13 mouse cellular contexts compared by ENCODE assay signal in genomic region chr13:99967013-99967678, GRCm38 (mm10). TPM values are rescaled to one million over a fixed set of nuclear protein-coding genes. Genes with fewer than 3 reads are reported as not detected.
DNase-seq lines count a peak whose midpoint lies in the region; ATAC-seq and TF ChIP-seq lines count a peak whose summit lies in the region.
"Had no signal": no experiment of that assay in that cellular context is flagged by ENCODE, and none has a peak within 500 bp of the region (broad histone marks: within the 10 kb centered on the region; RNA-seq: fewer than 3 reads in every experiment).

No protein-coding gene starts in this region.

- H3K36me3 ChIP-seq in lung, postnatal 0 days (ENCODE audit: insufficient read depth, low read length), result no peaks in the 10 kb centered on the region
- H3K36me3 ChIP-seq in liver, embryonic 12.5 days, result 0 out of 2 replicates have a peak, but pooled peaks cover 9% of the 10 kb centered on the region
- H3K36me3 ChIP-seq in intestine, postnatal 0 days (ENCODE audit: control insufficient read depth, insufficient read depth), result peaks cover 19% of the 10 kb centered on the region
- H3K36me3 ChIP-seq: intestine, embryonic 15.5 days had no signal

- 76% methylated on average over 11 of the region's 11 CpGs for WGBS in lung, postnatal 0 days
- WGBS in liver, embryonic 12.5 days (ENCODE audit: insufficient replicate concordance), result 77% methylated on average over 11 of the region's 11 CpGs
- WGBS in intestine, postnatal 0 days, result 90% methylated on average over 11 of the region's 11 CpGs

- no peaks in the 10 kb centered on the region for H3K27me3 ChIP-seq in lung, postnatal 0 days (replicated peaks; ENCODE audit: insufficient read depth, low read length)
- no peaks in the 10 kb centered on the region for H3K27me3 ChIP-seq in liver, embryonic 12.5 days (replicated peaks)
- no peaks in the 10 kb centered on the region for H3K27me3 ChIP-seq in intestine, postnatal 0 days (replicated peaks; ENCODE audit: control insufficient read depth, insufficient read depth, low read length)
- H3K27me3 ChIP-seq: intestine, embryonic 15.5 days had no signal

- no peak for ATAC-seq in lung, postnatal 0 days
- ATAC-seq in liver, embryonic 12.5 days, result no peak
- no peak for ATAC-seq in intestine, postnatal 0 days
- ATAC-seq: intestine, embryonic 15.5 days had no signal

- no peak for TF ChIP-seq CTCF in lung, postnatal 0 days (IDR thresholded peaks at IDR 0.05)
- no peak for TF ChIP-seq CTCF in intestine, postnatal 0 days (IDR thresholded peaks at IDR 0.05; ENCODE audit: low read depth)

- no peak overlapping the region for H3K9ac ChIP-seq in lung, postnatal 0 days (replicated peaks; ENCODE audit: low read depth)
- no peak overlapping the region for H3K9ac ChIP-seq in liver, embryonic 12.5 days
- H3K9ac ChIP-seq in intestine, postnatal 0 days (ENCODE audit: low read depth, low read length), result no peak overlapping the region
- H3K9ac ChIP-seq: intestine, embryonic 15.5 days had no signal

- no peak overlapping the region for H3K4me2 ChIP-seq in lung, postnatal 0 days (replicated peaks; ENCODE audit: low read depth, low read length)
- H3K4me2 ChIP-seq in liver, embryonic 12.5 days, result no peak overlapping the region
- no peak overlapping the region for H3K4me2 ChIP-seq in intestine, postnatal 0 days (replicated peaks; ENCODE audit: low read depth)
- H3K4me2 ChIP-seq: intestine, embryonic 15.5 days had no signal

- DNase-seq in heart, adult 11 months, result peak; percentile 58
- DNase-seq in heart, adult 18-20 months, result no peak
- peak; percentile 23 for DNase-seq in lung, postnatal 0 days (ENCODE audit: low spot score)
- no peak for DNase-seq in lung, postnatal 4 days
- peak; percentile 34 for DNase-seq in brain, embryonic 18.5 days (ENCODE audit: low read depth, low spot score)
- peak; percentile 20 to 56 for DNase-seq in layer of hippocampus, postnatal 14 days (ENCODE audit: low spot score in 2 of 2)
- DNase-seq: adrenal gland, postnatal 10 days; cerebellum, postnatal 36 days; heart, postnatal 10 days; kidney, postnatal 36 days had no signal

- no peak overlapping the region for H3K4me3 ChIP-seq in lung, postnatal 0 days (ENCODE audit: low read depth, low read length)
- H3K4me3 ChIP-seq in liver, embryonic 12.5 days, result no peak overlapping the region
- no peak overlapping the region for H3K4me3 ChIP-seq in intestine, postnatal 0 days (ENCODE audit: low read depth, low read length)
- H3K4me3 ChIP-seq: intestine, embryonic 15.5 days had no signal

- H3K27ac ChIP-seq in lung, postnatal 0 days (ENCODE audit: low read length), result no peak overlapping the region
- H3K27ac ChIP-seq in liver, embryonic 12.5 days, result no peak overlapping the region
- H3K27ac ChIP-seq in intestine, postnatal 0 days (ENCODE audit: low read depth, low read length), result no peak overlapping the region
- H3K27ac ChIP-seq: intestine, embryonic 15.5 days had no signal

- no peak for TF ChIP-seq EP300 in lung, postnatal 0 days (IDR thresholded peaks at IDR 0.05)

- H3K4me1 ChIP-seq in lung, postnatal 0 days (ENCODE audit: insufficient read depth, low read depth, low read length), result no peaks in the 10 kb centered on the region
- H3K4me1 ChIP-seq in liver, embryonic 12.5 days, result no peaks in the 10 kb centered on the region
- no peaks in the 10 kb centered on the region for H3K4me1 ChIP-seq in intestine, postnatal 0 days (replicated peaks; ENCODE audit: control insufficient read depth, insufficient read depth, low read length)
- H3K4me1 ChIP-seq: intestine, embryonic 15.5 days had no signal

- no peaks in the 10 kb centered on the region for H3K9me3 ChIP-seq in lung, postnatal 0 days (ENCODE audit: low read length)
- no peaks in the 10 kb centered on the region for H3K9me3 ChIP-seq in liver, embryonic 12.5 days (replicated peaks)
- H3K9me3 ChIP-seq in intestine, postnatal 0 days (ENCODE audit: control insufficient read depth), result no peaks in the 10 kb centered on the region
- H3K9me3 ChIP-seq: intestine, embryonic 15.5 days had no signal

RNA-seq across cellular contexts. Expression of gene Mccc2, which starts 48.3 kb away (rescaled TPM):
- total RNA-seq in heart, adult 18-20 months (2021), result 10 to 100 TPM; 92.1 to 92.4 TPM
- 23.2 and 23.9 TPM in 2 replicates for polyA plus RNA-seq in lung, postnatal 0 days (2015; fragmentation: Nextera tagmentation; extraction: Ambion mirVana)
- total RNA-seq in layer of hippocampus, postnatal 14 days (2021), result 10 to 100 TPM; 31.2 to 34.0 TPM
- polyA plus RNA-seq in liver, embryonic 12.5 days (2016; fragmentation: Nextera tagmentation; extraction: Ambion mirVana), result 19.7 and 20.3 TPM in 2 replicates
- 13.2 and 13.3 TPM in 2 replicates for polyA plus RNA-seq in intestine, postnatal 0 days (2015; fragmentation: Nextera tagmentation; extraction: Ambion mirVana)

Comparison
In these comparisons a context has a peak if more than half of its experiments do, and no peak if none do; other contexts are left out.
1. DNase-seq: peak in heart, adult 11 months (single experiment), lung, postnatal 0 days (single experiment), brain, embryonic 18.5 days (single experiment) and layer of hippocampus, postnatal 14 days (2 of 2); none in heart, adult 18-20 months (0 of 2) and lung, postnatal 4 days (0 of 2).